Mouse (Mus musculus) heart, postnatal 0 days (tissue): ENCODE results near the gene Cib1.

Experiments used
- CTCF ChIP-seq: IDR thresholded peaks from 2 replicates; pipeline ENCODE4 v1.5.1; 2016; ENCODE audit warnings: antibody characterized with exemption, control low read depth, low read depth
- EP300 ChIP-seq: IDR thresholded peaks from 2 replicates; pipeline ENCODE4 v1.6.1; 2016; ENCODE audit warnings: antibody characterized with exemption, low read depth

- TF ChIP-seq CTCF (no peak), EP300 (no peak)
These were observed 54.4 kb downstream of the Cib1 start for GRCm38 (mm10) chr7:80178037-80178729.
